Mouse (Mus musculus) retina, adult 2 months (tissue): ENCODE results near the gene Mtln.

ENCODE experiments used
- DNase-seq: peaks from one replicate; pipeline ENCODE4 v3.0.0-alpha.2; 2012; ENCODE audit warnings: low read depth, low spot score

The Mtln gene

GRCm38 (mm10) chr2:127754113-127754512 lies 38.2 kb downstream of the Mtln start:
- no peak for DNase-seq

DNA sequence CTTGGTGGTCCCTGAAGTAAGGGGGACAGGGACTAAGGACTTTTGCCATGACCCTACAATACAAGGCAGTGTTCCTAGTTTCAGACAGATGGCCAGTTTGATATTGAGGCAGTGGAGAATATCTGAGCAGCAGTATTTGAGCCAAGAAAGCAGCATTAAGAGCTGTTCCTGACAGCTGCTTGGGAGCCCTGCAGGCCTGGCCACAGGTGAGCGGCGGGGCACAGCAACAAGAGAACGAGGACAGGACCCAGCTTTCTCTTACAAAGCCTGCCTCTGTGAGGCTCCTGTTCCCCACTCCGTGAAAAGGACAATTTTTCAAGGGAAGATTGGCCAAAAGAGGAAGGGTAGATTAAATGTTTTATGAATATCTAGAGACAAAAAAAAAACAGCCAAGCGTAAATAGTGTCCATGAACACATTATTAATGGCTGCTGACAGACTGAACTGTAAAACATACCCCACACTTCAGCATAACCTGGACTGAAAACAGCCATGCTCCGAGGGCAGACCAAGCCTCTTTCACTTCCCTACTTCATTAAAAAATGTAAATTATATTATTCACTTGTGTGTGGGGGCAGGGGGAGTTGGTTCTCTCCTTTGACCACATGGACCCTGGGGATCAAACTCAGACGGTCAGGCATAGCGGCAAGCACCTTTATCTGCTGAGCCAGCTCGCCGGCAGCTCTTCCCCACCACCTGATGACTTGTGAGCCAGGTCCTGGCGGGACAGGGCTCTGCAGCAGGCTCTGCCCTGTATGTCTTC lies 40.3 kb downstream of the Mtln start:
- DNase-seq, result no peak

GRCm38 (mm10) chr2:127749376-127749775 lies 42.9 kb downstream of the Mtln start:
- no peak for DNase-seq

- no peak for DNase-seq
These were observed 44.0 kb downstream of the Mtln start for GRCm38 (mm10) chr2:127748316-127748715.

DNA sequence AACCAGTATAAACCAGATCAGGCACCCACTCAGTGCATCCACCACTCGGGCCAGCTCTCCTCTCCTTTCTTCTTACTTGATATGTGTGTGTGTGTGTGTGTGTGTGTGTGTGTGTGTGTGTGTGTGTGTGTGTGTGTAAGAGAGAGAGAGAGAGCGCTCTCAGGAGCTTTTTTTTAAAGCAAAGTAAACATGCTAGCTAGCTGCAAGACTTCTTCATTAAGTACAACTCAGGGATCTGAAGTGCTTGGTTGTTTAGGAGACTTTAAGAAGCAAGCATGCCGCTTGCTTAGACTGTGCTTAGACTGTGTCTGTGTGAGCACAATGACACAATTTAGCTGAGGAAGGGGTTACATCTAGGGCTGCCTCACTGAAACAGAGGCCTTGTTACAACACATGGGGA lies 49.7 kb downstream of the Mtln start:
- DNase-seq, result no peak
